35 mouse cellular contexts compared by ENCODE assay signal in the genomic region with DNA sequence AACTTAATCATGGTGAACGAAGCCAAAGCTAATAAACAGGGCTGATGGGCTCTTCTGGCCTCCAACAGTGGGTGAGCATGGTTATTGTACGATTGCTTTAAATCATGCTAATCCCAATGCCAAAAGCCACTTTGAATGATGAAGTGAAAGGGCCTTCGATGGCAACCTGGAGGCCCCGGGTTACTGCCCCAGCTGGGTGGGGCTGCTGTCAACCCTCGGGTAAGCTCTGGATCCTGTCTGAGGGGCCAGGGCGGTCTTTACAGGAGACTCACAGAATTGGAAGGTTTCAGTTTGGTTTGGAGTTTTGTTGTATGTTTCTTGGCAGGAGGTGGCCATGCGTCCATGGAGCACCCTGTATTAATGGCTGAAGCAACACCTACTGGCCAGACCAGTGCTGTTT.
"Had no signal": no experiment of that assay in that cellular context is flagged by ENCODE, and none has a peak within 500 bp of the region (broad histone marks: within the 10 kb centered on the region; RNA-seq: fewer than 3 reads in every experiment).

No protein-coding gene starts in this region.

- DNase-seq: heart, postnatal 10 days; heart, postnatal 14 days; heart, postnatal 36 days; heart, postnatal 4 days; kidney, adult 11 months; kidney, adult 18-20 months; kidney, adult 2 months; kidney, adult 8-10 months; kidney, adult 9 months; kidney, postnatal 10 days; kidney, postnatal 14 days; kidney, postnatal 25 days; kidney, postnatal 36 days; kidney, postnatal 4 days; layer of hippocampus, adult 9-11 months; layer of hippocampus, postnatal 36 days had no signal

- H3K4me3 ChIP-seq: heart, embryonic 10.5 days; heart, embryonic 12.5 days; heart, embryonic 13.5 days; heart, embryonic 15.5 days; hindbrain, embryonic 10.5 days; hindbrain, embryonic 12.5 days; hindbrain, embryonic 13.5 days; hindbrain, embryonic 15.5 days; intestine, embryonic 15.5 days; kidney, embryonic 15.5 days; layer of hippocampus, adult 2 months; left cerebral cortex, adult 2 months had no signal

- H3K4me1 ChIP-seq: heart, embryonic 10.5 days; heart, embryonic 12.5 days; heart, embryonic 13.5 days; heart, embryonic 15.5 days; hindbrain, embryonic 13.5 days; hindbrain, embryonic 15.5 days; intestine, embryonic 15.5 days had no signal

- H3K9ac ChIP-seq: heart, embryonic 12.5 days; heart, embryonic 13.5 days; heart, embryonic 15.5 days; hindbrain, embryonic 12.5 days; hindbrain, embryonic 13.5 days; hindbrain, embryonic 14.5 days; hindbrain, embryonic 15.5 days; intestine, embryonic 15.5 days; kidney, embryonic 15.5 days had no signal

- H3K9me3 ChIP-seq: heart, embryonic 10.5 days; heart, embryonic 12.5 days; heart, embryonic 13.5 days; heart, embryonic 15.5 days; hindbrain, embryonic 10.5 days; hindbrain, embryonic 12.5 days; hindbrain, embryonic 13.5 days; hindbrain, embryonic 15.5 days; intestine, embryonic 15.5 days; kidney, embryonic 15.5 days had no signal

- H3K4me2 ChIP-seq: heart, embryonic 11.5 days; heart, embryonic 12.5 days; heart, embryonic 13.5 days; heart, embryonic 15.5 days; hindbrain, embryonic 12.5 days; hindbrain, embryonic 13.5 days; hindbrain, embryonic 14.5 days; hindbrain, embryonic 15.5 days; intestine, embryonic 15.5 days; kidney, embryonic 15.5 days had no signal

- ATAC-seq: hindbrain, embryonic 16.5 days; hindbrain, postnatal 0 days; inflammation-experienced regulatory T-cells, adult 6 months; intestine, embryonic 15.5 days; intestine, embryonic 16.5 days had no signal

- H3K27ac ChIP-seq: heart, embryonic 10.5 days; heart, embryonic 13.5 days; heart, embryonic 15.5 days; hindbrain, embryonic 10.5 days; hindbrain, embryonic 12.5 days; hindbrain, embryonic 13.5 days; hindbrain, embryonic 14.5 days; hindbrain, embryonic 15.5 days; hindbrain, postnatal 0 days; intestine, embryonic 15.5 days; kidney, embryonic 15.5 days; kidney, postnatal 0 days; layer of hippocampus, adult 2 months; left cerebral cortex, adult 2 months had no signal

- H3K36me3 ChIP-seq: heart, embryonic 10.5 days; heart, embryonic 12.5 days; heart, embryonic 13.5 days; heart, embryonic 15.5 days; hindbrain, embryonic 10.5 days; hindbrain, embryonic 12.5 days; hindbrain, embryonic 13.5 days; hindbrain, embryonic 15.5 days; intestine, embryonic 15.5 days; kidney, embryonic 15.5 days had no signal

- H3K27me3 ChIP-seq: heart, embryonic 12.5 days; heart, embryonic 13.5 days; heart, embryonic 15.5 days; hindbrain, embryonic 12.5 days; hindbrain, embryonic 13.5 days; hindbrain, embryonic 15.5 days; intestine, embryonic 15.5 days; kidney, embryonic 15.5 days had no signal
